Mouse (Mus musculus) thymus, adult 18-20 months (tissue): ENCODE data around the gene Gnb3.
"Not testable (repeated sequence)": the region's sequence is repeated elsewhere in the genome, so short reads cannot be mapped to it uniquely, and the experiment has no call there.

Experiments used
- DNase-seq, 2 experiments: peaks; one replicate each; pipeline ENCODE4 v3.0.0; 2022; ENCODE audit warnings: mixed read lengths in 2 of 2

The Gnb3 gene

DNA sequence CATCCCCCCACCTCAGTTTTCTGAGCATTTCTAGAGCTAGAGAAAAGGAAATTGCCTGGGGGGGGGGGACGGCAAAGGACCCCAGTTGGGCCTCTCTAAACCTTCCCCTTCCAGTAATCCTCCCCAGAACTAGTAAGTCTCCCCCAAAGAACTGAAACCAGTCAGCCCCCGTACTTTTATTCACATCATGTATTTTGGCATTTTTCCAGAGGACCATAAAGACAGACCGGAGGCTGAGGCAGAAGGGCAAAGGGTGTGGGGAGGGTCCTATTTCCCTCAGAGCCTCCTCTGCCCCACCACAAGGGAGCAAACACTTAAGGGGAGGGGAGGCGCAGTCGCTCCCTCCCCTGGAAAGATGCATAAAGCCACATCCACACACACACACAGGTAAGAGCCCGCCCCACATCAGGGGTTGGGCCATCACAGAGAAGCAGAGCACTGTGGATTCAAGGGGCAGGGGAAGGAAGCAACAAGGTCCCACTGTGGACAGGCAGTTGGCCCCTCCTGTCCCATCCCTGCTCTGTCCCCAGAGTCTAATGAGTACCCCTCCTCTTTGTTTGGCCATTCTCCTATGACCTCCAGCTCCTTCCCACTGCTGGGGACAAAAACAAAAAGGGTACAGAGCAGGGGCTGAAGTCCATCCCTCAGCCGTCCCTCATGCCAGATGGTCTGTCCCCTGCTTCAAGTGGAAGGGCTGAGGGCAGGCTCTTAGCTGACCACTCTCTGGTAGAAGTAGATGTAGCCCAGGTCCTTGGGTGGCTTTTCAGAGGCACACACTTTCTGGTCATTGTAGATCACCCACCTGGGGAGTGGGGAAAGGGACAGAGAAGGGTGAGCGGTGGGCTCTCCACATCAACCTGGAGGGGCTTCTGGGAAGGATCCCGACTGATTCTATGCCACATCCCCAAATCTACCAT is 25.0 kb downstream of the Gnb3 start:
- no peak for DNase-seq

DNA sequence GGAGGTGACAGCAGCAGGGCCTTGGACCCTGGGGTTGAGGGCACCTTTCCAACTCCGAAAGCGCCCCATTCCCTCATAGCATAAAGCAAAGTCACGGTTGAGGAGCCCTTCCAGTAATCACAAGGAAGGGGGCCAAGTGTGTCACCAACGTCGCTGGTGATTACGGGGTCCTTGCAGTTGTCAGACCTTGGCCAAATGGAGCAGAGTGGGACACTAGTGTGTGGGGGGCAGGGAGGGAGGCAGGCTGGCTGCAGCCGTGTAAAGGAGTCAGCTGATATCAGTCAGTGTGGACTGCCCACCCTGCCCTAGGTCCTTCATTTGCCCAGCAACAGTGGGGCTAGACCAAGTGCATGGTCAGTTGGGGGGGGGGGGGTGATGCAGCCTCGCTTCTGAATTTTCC is 25.6 kb downstream of the Gnb3 start:
- DNase-seq: no peak

DNA sequence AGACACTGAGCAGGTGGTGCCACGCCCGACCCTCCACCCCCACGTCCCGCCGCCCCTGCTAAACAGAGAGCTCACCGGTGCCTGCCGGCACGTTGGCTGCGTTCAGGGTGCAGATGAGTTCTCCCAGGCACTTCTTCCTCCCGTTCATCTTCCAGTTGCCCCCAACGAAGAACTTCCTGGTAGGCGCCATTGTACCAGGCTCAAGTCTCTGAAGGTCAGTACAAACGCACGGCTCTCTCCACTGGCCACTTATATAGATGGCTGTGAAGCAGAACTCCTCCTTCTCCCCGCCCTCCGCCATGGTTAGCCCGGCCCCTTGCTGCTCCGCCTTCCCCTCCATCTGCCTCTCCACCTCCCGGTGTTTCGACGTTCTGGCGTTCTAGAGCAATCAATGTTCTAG is 26.1 kb downstream of the Gnb3 start, which contains the start of gene Tpi1:
Gene Tpi1, minus strand, starts transcription at position 364 of the 400 bp plus-strand sequence.
- peak; percentile 70 to 76 for DNase-seq

DNA sequence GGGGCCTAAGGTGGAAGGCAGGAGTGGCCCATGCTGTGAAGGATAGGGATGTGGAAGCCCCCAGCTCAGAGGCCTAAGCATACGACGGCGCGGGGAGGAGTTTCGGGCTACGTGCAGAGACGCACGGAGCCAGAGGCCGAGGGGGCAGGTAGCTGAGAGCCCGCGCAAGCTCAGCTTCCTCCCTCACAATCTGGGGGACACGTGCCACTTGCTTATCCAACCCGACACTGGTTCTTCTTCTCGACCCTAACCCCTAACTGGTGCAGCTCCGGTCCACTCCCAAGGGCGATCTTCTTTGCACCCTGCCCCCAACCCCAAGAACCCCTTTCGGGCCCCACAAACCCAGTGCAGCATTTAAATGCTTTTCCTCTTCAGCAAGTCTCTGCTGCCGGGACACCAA is 26.6 kb downstream of the Gnb3 start:
- DNase-seq: peak; percentile 56 to 70

GRCm38 (mm10) chr6:124812848-124813247 is 27.2 kb downstream of the Gnb3 start:
- no peak for DNase-seq

- DNase-seq: no peak
These were observed 28.1 kb downstream of the Gnb3 start for GRCm38 (mm10) chr6:124811701-124812560.

DNA sequence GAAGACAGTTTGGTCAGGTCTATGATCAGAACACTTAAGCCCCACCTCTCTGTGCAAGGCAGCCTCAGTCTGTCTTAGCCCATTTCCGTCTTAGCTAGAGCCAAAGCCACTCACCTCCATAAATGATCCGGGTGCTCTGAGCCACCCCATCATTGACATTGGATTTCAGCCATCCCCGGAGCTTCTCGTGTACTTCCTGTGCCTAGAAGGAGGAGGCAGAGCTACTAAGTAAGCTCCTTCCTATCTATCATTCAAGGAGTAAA is 28.7 kb downstream of the Gnb3 start:
- DNase-seq: no peak

GRCm38 (mm10) chr6:124810566-124811402 is 29.3 kb downstream of the Gnb3 start:
- DNase-seq: not testable (repeated sequence)

GRCm38 (mm10) chr6:124809775-124810538 is 30.1 kb downstream of the Gnb3 start:
- no peak for DNase-seq

DNA sequence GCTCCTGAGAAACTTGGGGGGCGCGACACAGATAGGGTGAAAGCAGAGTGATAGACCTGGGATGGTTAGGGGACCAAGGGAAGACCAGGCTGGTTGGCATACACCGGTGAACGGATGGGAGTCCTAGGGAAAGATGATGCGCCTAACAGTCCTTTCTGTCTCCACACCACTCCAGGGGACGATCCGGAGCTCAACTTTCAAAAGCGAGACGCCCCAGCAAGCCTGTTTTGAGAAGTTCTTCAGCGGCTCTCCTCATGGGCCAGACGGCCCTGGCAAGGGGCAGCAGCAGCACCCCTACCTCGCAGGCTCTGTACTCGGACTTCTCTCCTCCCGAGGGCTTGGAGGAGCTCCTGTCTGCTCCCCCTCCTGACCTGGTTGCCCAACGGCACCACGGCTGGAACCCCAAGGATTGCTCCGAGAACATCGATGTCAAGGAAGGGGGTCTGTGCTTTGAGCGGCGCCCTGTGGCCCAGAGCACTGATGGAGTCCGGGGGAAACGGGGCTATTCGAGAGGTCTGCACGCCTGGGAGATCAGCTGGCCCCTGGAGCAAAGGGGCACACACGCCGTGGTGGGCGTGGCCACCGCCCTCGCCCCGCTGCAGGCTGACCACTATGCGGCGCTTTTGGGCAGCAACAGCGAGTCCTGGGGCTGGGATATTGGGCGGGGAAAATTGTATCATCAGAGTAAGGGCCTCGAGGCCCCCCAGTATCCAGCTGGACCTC is 30.9 kb downstream of the Gnb3 start:
- DNase-seq: peak; percentile 55 to 63

- peak in 1 of 2 experiments; percentile 33 for DNase-seq
These were observed 31.6 kb downstream of the Gnb3 start, which contains the start of gene Spsb2 for GRCm38 (mm10) chr6:124808358-124809012. Gene Spsb2, plus strand, starts transcription at chr6:124808661.

- DNase-seq: no peak
These were observed 32.1 kb downstream of the Gnb3 start for GRCm38 (mm10) chr6:124807986-124808357.

DNA sequence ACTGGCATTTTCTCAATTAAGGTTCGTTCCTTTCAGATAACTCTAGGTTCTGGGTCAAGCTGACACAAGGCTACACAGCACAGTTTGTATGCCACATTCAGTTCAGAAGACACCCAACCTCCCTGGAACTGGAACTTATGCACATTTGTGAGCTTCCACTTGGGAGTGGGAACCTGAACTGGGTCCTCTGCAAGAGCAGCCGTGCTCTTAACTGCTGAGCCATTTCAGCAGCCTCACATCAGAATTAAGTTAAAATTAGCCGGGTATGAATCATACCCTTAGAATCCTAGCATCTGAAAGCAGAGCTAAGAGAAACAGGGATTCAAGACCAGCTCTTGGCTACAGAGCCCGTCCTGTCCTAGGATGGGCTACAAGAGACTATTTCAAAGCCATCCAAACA is 32.7 kb downstream of the Gnb3 start:
- DNase-seq: no peak

DNA sequence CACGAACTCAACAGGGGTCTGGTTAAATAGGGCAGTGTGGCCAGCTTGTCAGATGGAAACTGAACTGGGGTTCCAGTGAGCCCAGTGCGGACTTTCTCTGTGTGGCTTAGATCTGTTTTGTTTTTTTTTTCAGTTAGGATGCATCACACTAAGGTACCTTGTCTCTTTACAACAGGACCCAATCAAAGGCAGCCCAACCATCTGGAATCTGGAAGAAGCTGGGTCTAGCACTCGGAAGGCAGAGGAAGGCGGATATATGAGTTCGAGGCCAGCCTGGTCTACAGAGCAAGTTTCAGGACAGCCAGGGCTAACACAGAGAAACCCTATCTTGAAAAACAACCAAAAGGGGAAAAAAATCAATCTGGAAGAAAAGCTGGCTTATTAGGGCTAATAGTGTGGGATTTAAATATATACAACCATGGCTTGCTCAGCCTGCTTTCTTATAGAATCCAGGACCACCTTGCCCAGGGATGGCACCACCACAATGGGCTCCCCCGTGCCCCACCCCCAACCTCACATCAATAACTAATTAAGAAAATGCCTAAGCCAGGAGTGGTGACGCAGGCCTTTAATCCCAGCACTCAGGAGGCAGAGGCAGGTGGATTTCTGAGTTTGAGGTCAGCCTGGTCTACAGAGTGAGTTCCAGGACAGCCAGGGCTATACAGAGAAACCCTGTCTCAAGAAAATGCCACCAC is 33.5 kb downstream of the Gnb3 start:
- no peak for DNase-seq

DNA sequence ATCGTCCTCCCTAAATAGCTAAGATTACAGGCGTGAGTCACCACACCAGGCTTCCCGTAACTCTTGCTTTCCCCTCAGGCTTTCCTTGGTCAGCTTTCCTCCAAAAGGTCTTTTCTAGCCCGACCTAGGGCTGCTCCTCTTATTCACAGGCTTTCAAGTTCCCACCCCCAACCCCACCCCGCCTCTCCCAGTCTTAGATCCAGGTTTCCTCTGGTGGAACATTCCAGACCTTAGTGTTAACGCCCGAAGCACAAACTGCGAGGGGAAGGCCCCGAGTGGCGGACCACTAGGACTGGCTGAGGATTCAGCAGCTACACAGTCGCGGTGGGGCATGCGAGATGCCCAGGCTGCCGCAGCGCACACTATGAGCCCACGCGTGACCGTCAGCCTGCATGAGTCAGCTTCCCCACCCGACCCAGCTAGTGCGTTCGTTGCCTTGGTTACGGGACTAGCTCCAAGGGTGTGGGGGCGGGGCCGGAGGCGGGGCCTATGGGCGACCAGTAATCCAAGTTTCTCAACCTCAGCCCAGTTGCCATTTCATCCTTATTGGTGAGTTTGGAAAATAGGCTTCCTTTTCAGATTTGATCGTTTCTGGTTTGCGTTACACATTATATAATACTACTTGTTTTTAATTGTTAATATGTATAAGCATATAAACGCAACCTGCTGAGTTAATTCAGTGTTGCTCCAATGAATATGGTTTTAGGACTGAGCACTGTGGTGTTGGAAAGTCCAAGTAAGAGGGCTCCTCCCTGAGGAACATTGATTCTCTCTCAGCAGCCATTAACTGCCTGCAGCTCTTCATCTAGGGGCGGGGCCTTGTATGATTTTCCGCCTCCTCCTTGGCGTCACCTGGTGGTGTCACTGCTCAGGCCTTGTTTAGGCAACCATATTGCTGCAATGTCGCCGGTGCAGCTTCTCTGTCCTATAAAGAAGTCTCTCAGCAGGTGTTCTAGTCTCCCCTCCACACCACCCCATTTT is 34.4 kb downstream of the Gnb3 start:
- DNase-seq: peak; percentile 55 to 71

DNA sequence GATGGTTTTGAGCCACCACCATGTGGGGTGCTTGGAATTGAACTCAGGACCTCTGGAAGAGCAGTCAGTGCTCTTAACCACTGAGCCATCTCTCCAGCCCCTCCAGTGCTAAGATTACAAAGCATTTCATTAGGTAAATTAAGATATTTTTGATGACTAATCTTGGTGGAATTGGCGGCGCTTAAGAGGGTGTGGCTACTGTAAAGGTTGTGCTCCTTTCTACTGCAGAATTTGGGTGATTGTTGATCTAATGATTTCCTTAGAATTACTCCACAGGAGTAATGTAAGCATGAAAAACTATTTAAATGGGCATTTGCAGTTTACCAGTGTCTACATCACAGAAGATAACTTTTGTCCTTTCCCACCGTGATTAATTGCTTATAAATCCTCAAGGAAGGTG is 35.7 kb downstream of the Gnb3 start:
- DNase-seq: no peak

DNA sequence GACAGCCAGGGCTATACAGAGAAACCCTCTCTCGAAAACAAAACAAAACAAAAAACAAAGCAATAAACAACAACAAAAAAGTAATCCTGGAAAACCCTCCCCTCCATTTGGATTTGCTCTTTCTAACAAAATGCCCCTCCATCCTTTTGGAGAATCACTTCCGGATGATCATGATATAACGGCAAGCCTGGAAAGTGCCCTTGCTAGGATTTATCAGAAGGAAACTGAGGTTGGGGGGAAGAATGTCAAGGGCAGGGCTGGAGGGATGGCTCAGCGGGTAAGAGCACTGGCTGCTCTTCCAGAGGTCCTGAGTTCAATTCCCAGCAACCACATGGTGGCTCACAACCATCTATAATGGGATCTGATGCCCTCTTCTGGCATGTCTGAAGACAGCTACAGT is 36.4 kb downstream of the Gnb3 start:
- not testable (repeated sequence) for DNase-seq

DNA sequence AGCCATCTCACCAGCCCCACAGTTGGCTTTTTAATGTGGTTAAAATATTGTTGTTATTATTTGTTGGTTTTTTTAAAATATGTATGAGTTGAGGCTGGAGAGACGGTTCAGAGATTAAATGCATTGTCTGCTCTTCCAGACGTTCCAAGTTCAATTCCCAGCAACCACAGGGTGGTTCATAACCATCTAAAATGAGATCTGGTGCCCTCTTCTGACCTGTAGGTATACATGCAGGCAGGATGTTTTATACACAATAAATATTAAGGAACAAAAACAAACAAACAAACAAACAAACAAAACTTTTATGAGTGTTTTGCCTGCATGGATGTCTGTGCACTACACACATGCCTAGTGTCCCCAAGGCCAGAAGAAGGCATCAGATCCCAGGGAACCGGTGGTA is 37.0 kb downstream of the Gnb3 start:
- no peak for DNase-seq

GRCm38 (mm10) chr6:124802400-124802799 is 37.7 kb downstream of the Gnb3 start:
- DNase-seq: not testable (repeated sequence)
